Mouse (Mus musculus): ENCODE data around the gene Gm906. TPM values are rescaled to one million over a fixed set of nuclear protein-coding genes. Genes with fewer than 3 reads are reported as not detected.

Gene Gm906
- polyA plus RNA-seq, 1 experiment from 2014 or later = not detected

Small RNA genes lying within 50 kb of the gene (microRNA-seq; reads per million reads assigned to microRNA genes)
- not detected for gene Gm24017

Other genes starting within 250 kb of the Gm906 start
- 24.7 and 25.1 TPM in 2 replicates for gene Fbxw17, start 167.6 kb upstream of the Gm906 start, polyA plus RNA-seq (2015; fragmentation: Nextera tagmentation; extraction: Ambion mirVana)
- not detected in 2 replicates for gene Gm47429, start 193.6 kb upstream of the Gm906 start, polyA plus RNA-seq (2015; fragmentation: Nextera tagmentation; extraction: Ambion mirVana)
- gene Nutm2, start 217.0 kb upstream of the Gm906 start, polyA plus RNA-seq (2015; fragmentation: Nextera tagmentation; extraction: Ambion mirVana) = not detected in 2 replicates